Mouse (Mus musculus) stomach, embryonic 15.5 days (tissue): Measurements from ENCODE around the gene Slc41a2. TPM values are rescaled to one million over a fixed set of nuclear protein-coding genes. Genes with fewer than 3 reads are reported as not detected.

Experiments
- ATAC-seq: fragments of 200-750 bp; cut with Nextera tagmentation; 2 replicates; pipeline ENCODE4 v1.8.0; 2017; ENCODE audit warnings: low read depth, moderate number of reproducible peaks, moderate TSS enrichment; ENCODE audit not compliant: insufficient read depth, low FRiP score
- H3K27ac ChIP-seq: fragments of 300-500 bp; sonication (generic); 2 replicates; pipeline ENCODE4 v1.5.1; 2015; ENCODE audit warnings: mild to moderate bottlenecking, inconsistent platforms
- H3K27me3 ChIP-seq: fragments of 300-500 bp; sonication (generic); replicated peaks from 2 replicates; pipeline ENCODE4 v1.6.1; 2015; ENCODE audit warnings: inconsistent platforms
- H3K36me3 ChIP-seq: fragments of 300-500 bp; sonication (generic); 2 replicates; pipeline ENCODE4 v1.6.1; 2015; ENCODE audit warnings: inconsistent platforms
- H3K4me1 ChIP-seq: fragments of 300-500 bp; sonication (generic); 2 replicates; pipeline ENCODE4 v1.6.1; 2015; ENCODE audit warnings: inconsistent platforms
- H3K4me2 ChIP-seq: fragments of 300-500 bp; sonication (generic); 2 replicates; pipeline ENCODE4 v1.6.1; 2015; ENCODE audit warnings: mild to moderate bottlenecking, inconsistent platforms
- H3K4me3 ChIP-seq: fragments of 300-500 bp; sonication (generic); replicated peaks from 2 replicates; pipeline ENCODE4 v1.5.1; 2015; ENCODE audit warnings: inconsistent platforms
- H3K9ac ChIP-seq: fragments of 300-500 bp; sonication (generic); 2 replicates; pipeline ENCODE4 v1.6.1; 2015; ENCODE audit warnings: inconsistent platforms
- H3K9me3 ChIP-seq: fragments of 300-500 bp; sonication (generic); 2 replicates; pipeline ENCODE4 v1.6.1; 2016; ENCODE audit warnings: inconsistent platforms
- WGBS: fragments of 180-500 bp; shearing (Covaris S2); methylation state at CpG from one replicate; pipeline ENCODE4 v1.1.7; 2015; 5-methylcytosine and 5-hydroxymethylcytosine counted together
- polyA plus RNA-seq: library from polyadenylated mRNA; unstranded; fragments of >200 nt; fragmentation: Nextera tagmentation; extraction: Ambion mirVana; gene quantifications from 2 replicates; pipeline ENCODE4 v1.2.1, GENCODE M21; 2015

The Slc41a2 gene
- polyA plus RNA-seq, 1 experiment from 2014 or later: 1.4 TPM

DNA sequence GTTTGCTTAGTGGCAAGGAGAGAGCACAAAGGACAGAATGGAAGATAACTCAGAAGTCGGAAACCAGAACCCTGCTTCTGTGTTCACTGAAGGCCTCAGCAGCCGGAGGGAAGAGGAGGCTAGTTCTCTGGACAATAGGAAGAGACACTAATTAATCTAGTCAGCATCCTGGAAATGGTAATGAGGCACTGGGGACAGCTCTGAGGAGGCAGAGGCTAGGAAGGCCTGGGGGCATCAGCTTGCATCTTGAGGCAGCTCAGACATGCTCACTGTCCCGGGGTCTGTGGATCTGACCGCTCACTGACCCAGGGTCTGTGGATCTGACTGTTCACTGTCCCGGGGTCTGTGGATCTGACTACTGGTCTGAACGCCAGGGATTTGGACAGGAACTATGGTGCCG, 92.0 kb downstream of the Slc41a2 start:
- 75% methylated on average over 7 of the region's 7 CpGs for WGBS
- no peaks in the 10 kb centered on the region for H3K36me3 ChIP-seq
- 0 out of 2 replicates have a peak, but pooled peaks cover 2% of the 10 kb centered on the region for H3K27me3 ChIP-seq
- H3K9me3 ChIP-seq: no peaks in the 10 kb centered on the region
- H3K4me3 ChIP-seq: no peak overlapping the region
- H3K9ac ChIP-seq: no peak overlapping the region
- no peak overlapping the region for H3K4me2 ChIP-seq
- no peaks in the 10 kb centered on the region for H3K4me1 ChIP-seq
- H3K27ac ChIP-seq: no peak overlapping the region
- ATAC-seq: no peak

DNA sequence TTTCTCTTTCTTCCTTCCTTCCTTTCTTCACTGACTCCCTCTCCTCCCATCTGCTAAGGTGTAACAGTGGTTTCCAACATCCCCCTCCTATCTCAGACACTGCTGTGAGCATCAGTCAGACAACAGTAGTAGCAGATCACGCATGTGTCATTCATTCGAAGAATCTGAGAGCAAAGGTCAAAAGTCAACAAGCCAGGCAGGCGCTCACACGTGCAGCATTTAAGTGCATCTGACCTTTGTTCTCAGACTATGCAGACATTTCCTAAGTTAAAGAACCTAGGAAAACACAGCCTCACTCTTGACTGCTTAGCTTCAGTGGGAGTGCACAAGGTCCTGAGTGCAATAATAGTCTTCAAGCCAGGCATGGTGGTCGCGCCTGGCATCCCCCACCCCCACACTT, 93.6 kb downstream of the Slc41a2 start:
- no peak overlapping the region for H3K27ac ChIP-seq
- H3K9me3 ChIP-seq: no peaks in the 10 kb centered on the region
- WGBS: 46% methylated on average over 6 of the region's 6 CpGs
- H3K9ac ChIP-seq: no peak overlapping the region
- H3K36me3 ChIP-seq: no peaks in the 10 kb centered on the region
- 0 out of 2 replicates have a peak, but pooled peaks cover 2% of the 10 kb centered on the region for H3K27me3 ChIP-seq
- H3K4me2 ChIP-seq: no peak overlapping the region
- H3K4me1 ChIP-seq: no peaks in the 10 kb centered on the region
- H3K4me3 ChIP-seq: no peak overlapping the region
- ATAC-seq: no peak

DNA sequence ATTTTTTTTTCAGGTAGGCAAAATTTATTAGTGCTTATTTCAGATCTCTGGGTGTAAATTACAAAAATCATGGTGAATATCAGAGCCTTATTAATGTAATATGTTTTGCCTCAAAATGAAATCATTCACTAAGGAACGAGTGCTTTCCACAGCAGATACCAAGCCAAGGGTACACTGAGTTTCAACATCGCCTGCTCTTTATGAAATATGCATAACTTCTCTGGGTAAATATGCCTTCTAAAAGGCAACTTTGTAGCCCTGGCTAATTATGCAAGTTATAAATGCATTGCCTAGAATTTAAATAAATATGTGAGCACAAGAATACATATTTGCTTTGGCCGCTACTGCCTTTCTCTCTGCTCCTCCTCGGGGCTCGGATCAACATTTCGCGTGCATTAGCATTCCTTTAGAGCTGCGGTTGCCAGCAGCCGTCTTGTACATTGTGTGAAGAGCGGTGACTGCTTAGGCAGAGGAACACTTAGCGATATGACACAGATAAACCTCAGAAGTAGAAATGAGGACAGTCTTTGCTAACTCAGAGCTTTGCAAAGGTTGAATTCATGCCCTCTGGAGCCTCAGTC, 95.5 kb downstream of the Slc41a2 start:
- no peaks in the 10 kb centered on the region for H3K36me3 ChIP-seq
- 36% methylated on average over 11 of the region's 11 CpGs for WGBS
- H3K9me3 ChIP-seq: no peaks in the 10 kb centered on the region
- 0 out of 2 replicates have a peak, but pooled peaks cover 2% of the 10 kb centered on the region for H3K27me3 ChIP-seq
- no peak overlapping the region for H3K4me2 ChIP-seq
- ATAC-seq: no peak
- H3K27ac ChIP-seq: no peak overlapping the region
- H3K9ac ChIP-seq: no peak overlapping the region
- H3K4me1 ChIP-seq: no peaks in the 10 kb centered on the region
- no peak overlapping the region for H3K4me3 ChIP-seq

DNA sequence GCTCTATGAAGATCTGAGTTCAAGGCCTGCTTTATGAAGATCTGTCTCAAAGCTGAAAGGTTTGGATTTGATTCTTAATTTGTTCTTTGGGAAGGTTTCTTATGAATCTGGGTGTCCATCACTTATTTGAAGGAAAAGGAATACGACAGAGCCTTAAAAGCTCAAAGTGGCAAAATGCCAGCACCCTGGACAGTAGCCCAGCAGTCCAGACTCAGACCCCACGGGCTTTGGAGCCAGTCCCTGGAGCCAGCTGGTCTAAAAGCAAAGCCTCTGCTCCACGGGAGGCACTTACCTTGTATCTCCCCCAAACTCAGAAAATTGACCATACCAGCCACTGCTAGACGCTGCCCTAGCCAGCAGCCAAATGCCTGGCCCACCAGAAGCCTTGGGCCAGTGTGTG, 103.3 kb downstream of the Slc41a2 start:
- no peak overlapping the region for H3K9ac ChIP-seq
- 48% methylated on average over 4 of the region's 4 CpGs for WGBS
- no peaks in the 10 kb centered on the region for H3K4me1 ChIP-seq
- H3K27ac ChIP-seq: no peak overlapping the region
- no peaks in the 10 kb centered on the region for H3K27me3 ChIP-seq
- H3K36me3 ChIP-seq: no peaks in the 10 kb centered on the region
- no peak for ATAC-seq
- H3K4me3 ChIP-seq: no peak overlapping the region
- H3K4me2 ChIP-seq: no peak overlapping the region
- no peaks in the 10 kb centered on the region for H3K9me3 ChIP-seq

GRCm38 (mm10) chr10:83233967-83234366, 103.7 kb downstream of the Slc41a2 start:
- no peaks in the 10 kb centered on the region for H3K36me3 ChIP-seq
- no peak overlapping the region for H3K9ac ChIP-seq
- no peaks in the 10 kb centered on the region for H3K4me1 ChIP-seq
- H3K4me2 ChIP-seq: no peak overlapping the region
- no peaks in the 10 kb centered on the region for H3K27me3 ChIP-seq
- no peak overlapping the region for H3K27ac ChIP-seq
- 77% methylated on average over 3 of the region's 3 CpGs for WGBS
- H3K9me3 ChIP-seq: no peaks in the 10 kb centered on the region
- no peak overlapping the region for H3K4me3 ChIP-seq
- ATAC-seq: no peak

DNA sequence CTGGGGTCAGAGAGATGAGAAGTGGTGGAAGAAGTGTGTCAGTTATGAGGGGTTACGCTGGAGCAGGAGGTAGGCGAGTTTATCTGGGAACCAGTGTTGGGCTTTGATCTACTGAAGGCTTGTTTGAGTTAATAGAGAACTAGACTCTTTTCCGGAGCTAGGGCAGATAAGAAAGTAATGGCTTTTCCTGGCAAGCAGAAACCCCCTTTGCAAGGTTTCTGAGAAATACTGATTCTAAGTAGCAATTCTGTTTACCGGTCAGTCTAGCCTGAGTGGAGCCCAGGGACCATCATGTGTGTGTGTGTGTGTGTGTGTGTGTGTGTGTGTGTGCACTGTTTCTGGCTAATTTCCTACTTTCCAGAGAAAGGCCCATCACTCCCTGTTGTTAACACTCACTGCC, 109.1 kb downstream of the Slc41a2 start:
- Histone ChIP-seq H3K4me1 (no peaks in the 10 kb centered on the region), H3K9ac (no peak overlapping the region), H3K9me3 (no peaks in the 10 kb centered on the region), H3K36me3 (no peaks in the 10 kb centered on the region), H3K27ac (no peak overlapping the region), H3K4me2 (no peak overlapping the region), H3K4me3 (no peak overlapping the region), H3K27me3 (no peaks in the 10 kb centered on the region)
- no peak for ATAC-seq
- WGBS: 59% methylated on average over 4 of the region's 4 CpGs

- no peak overlapping the region; the same call in 1 of the 2 replicates for H3K27ac ChIP-seq
- H3K9me3 ChIP-seq: no peaks in the 10 kb centered on the region
- H3K4me1 ChIP-seq: no peaks in the 10 kb centered on the region
- H3K9ac ChIP-seq: no peak overlapping the region
- WGBS: 45% methylated on average over 3 of the region's 3 CpGs
- H3K27me3 ChIP-seq: no peaks in the 10 kb centered on the region
- H3K4me3 ChIP-seq: no peak overlapping the region
- H3K4me2 ChIP-seq: no peak overlapping the region
- ATAC-seq: no peak
- H3K36me3 ChIP-seq: no peaks in the 10 kb centered on the region
Observed at GRCm38 (mm10) chr10:83224999-83225398, 112.7 kb downstream of the Slc41a2 start.

DNA sequence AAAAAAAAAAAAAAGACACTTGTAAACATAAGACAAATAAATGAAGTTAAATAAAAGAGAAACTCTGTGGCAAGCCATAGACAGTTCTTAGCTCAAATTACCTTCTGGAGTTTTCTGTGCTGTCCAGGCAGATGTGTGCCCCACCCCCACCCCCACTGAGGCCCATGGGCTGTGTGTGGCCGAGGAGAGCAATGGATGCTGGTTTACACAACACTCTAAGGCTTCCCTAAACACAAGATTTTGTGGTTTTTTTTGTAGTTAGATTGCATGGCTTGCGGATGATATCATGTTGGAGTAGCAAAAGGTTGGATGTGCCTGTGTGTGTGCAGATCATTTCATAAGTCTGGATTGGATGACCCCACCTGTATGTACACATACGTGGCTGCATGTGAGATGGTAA, 116.8 kb downstream of the Slc41a2 start:
- no peak overlapping the region for H3K27ac ChIP-seq
- H3K4me3 ChIP-seq: no peak overlapping the region
- no peaks in the 10 kb centered on the region for H3K4me1 ChIP-seq
- no peak overlapping the region for H3K9ac ChIP-seq
- H3K9me3 ChIP-seq: no peaks in the 10 kb centered on the region
- H3K36me3 ChIP-seq: no peaks in the 10 kb centered on the region
- WGBS: 71% methylated on average over 3 of the region's 3 CpGs
- ATAC-seq: no peak
- H3K4me2 ChIP-seq: no peak overlapping the region
- no peaks in the 10 kb centered on the region for H3K27me3 ChIP-seq

- ATAC-seq: no peak
- H3K36me3 ChIP-seq: no peaks in the 10 kb centered on the region
- no peak overlapping the region for H3K4me3 ChIP-seq
- H3K4me2 ChIP-seq: no peak overlapping the region
- H3K9ac ChIP-seq: no peak overlapping the region
- no peak overlapping the region for H3K27ac ChIP-seq
- no peaks in the 10 kb centered on the region for H3K4me1 ChIP-seq
- 87% methylated on average over 10 of the region's 10 CpGs for WGBS
- no peaks in the 10 kb centered on the region for H3K27me3 ChIP-seq
- H3K9me3 ChIP-seq: no peaks in the 10 kb centered on the region
Observed at GRCm38 (mm10) chr10:83220217-83220616, 117.5 kb downstream of the Slc41a2 start.

DNA sequence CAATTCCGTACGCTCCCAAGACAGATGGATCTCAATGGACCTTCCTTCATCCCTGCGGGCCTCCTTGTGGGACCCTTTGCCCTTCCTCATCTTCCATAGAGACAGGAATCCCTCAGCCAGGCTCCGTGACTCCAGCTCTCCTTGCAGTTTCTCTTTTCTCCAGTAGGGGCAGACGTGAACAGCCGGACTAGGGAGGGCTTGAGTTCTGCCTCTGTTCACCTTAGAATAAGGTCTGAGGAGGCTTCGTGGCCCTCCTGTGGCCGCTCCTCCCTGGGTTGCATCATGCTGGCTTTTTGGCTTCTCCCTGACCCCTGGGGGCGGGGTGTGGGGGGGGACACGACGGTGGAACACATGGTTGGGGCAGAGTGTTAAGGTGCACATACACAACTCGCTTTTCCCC, 118.0 kb downstream of the Slc41a2 start:
- Histone ChIP-seq H3K9ac (no peak overlapping the region), H3K27ac (no peak overlapping the region), H3K36me3 (no peaks in the 10 kb centered on the region), H3K27me3 (no peaks in the 10 kb centered on the region), H3K4me2 (no peak overlapping the region), H3K4me3 (no peak overlapping the region), H3K9me3 (no peaks in the 10 kb centered on the region), H3K4me1 (no peaks in the 10 kb centered on the region)
- ATAC-seq: no peak
- WGBS: 28% methylated on average over 12 of the region's 12 CpGs

DNA sequence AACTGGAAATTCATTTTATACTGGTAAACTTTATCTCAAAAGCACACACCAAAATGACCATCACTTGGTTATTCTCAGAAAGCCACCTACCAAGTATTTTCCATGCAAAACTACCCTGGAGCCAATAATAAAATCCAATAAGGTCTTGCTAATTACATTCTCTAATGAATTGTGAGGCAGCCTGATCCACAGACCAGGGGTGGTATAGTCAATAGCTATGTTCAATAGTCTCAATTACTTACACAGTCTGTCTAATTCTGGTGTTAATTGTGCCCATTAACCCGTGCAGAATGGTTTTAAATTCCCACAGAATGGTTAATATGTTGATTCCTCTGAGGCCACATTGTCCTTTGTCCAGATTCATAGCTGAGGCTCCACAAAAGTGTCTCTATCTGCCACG, 118.9 kb downstream of the Slc41a2 start:
- 70% methylated on average over 2 of the region's 2 CpGs for WGBS
- Histone ChIP-seq H3K27me3 (no peaks in the 10 kb centered on the region), H3K36me3 (no peaks in the 10 kb centered on the region)

DNA sequence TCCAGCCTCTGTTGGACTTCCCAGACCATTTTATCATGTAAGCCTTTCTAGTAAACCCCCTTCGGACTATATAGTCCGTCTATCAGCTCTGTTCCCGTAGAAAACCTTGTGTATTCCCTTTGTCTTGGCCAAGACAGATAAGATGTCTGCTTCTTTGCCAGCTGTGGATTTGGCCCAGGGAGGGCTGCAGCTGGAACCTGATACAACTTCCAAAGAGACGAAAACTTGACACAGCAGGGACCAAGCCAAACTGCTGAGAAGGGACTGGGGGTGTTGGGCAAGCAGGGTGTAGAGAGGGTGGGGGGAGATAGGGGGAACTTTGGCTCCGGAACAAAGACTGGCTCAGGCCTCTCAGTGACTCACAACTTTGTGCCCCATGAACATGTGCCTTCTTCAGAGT, 120.4 kb downstream of the Slc41a2 start:
- Histone ChIP-seq H3K4me2 (no peak overlapping the region), H3K36me3 (no peaks in the 10 kb centered on the region), H3K4me1 (no peaks in the 10 kb centered on the region)

More for the DNA sequence above, 118.9 kb downstream of the Slc41a2 start:
- Histone ChIP-seq H3K9ac (no peak overlapping the region), H3K9me3 (no peaks in the 10 kb centered on the region), H3K4me3 (no peak overlapping the region), H3K4me2 (no peak overlapping the region), H3K27ac (no peak overlapping the region), H3K4me1 (no peaks in the 10 kb centered on the region)
- no peak for ATAC-seq

GRCm38 (mm10) chr10:83215559-83215958, 122.1 kb downstream of the Slc41a2 start:
- no peak overlapping the region for H3K4me3 ChIP-seq
- no peaks in the 10 kb centered on the region for H3K4me1 ChIP-seq
- no peaks in the 10 kb centered on the region for H3K9me3 ChIP-seq
- H3K4me2 ChIP-seq: no peak overlapping the region
- H3K27me3 ChIP-seq: no peaks in the 10 kb centered on the region
- ATAC-seq: no peak
- WGBS: 67% methylated on average over 5 of the region's 5 CpGs
- no peak overlapping the region for H3K9ac ChIP-seq
- H3K36me3 ChIP-seq: no peaks in the 10 kb centered on the region
- H3K27ac ChIP-seq: no peak overlapping the region

More for the DNA sequence above, 120.4 kb downstream of the Slc41a2 start:
- no peak overlapping the region for H3K9ac ChIP-seq
- H3K4me3 ChIP-seq: no peak overlapping the region
- H3K27ac ChIP-seq: no peak overlapping the region
- WGBS: 47% methylated on average over 5 of the region's 5 CpGs
- no peaks in the 10 kb centered on the region for H3K9me3 ChIP-seq
- no peaks in the 10 kb centered on the region for H3K27me3 ChIP-seq
- ATAC-seq: no peak
